Mouse (Mus musculus): Measurements from ENCODE around the gene Pold1.

Gene Pold1

DNA sequence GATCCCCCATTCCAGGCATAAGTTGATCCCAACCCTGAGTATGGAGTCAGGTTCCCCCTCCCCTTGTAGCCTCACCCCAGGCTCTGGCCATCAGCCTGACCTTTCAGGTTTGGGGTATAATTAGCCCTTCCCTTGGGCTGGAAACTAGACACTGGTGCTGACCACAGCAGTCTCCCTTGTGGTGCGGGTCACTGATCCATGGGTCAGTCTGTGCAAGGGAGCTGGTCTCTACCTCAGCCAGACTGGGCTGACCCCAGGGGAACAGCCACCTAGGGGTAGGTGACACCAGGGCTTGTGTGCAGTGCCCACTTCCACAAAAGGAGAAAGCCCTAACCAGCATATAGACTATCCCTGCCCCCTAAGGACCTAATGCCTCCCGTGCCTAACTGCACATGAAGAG lies 25.6 kb downstream of the Pold1 start:
- DNase-seq = no peak

DNA sequence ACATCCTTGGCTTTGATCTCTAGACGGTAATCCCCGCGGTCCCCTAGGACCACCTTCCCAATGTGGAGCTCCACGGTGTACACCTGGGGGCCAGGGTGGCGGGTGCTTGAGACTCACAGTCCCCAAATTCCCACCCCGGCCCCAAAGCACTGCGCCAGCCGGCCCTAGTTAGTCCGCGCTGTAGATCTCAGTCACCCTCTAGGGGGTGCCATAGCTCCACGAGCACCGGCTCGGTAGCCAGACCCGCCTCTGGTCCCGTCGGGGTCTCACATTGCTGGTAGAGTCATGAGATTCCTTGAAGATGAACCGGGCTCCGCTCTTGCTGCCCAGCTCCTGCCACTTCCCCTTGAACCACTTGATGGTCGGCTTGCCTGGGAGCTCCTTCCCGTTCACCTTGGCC lies 26.9 kb downstream of the Pold1 start:
- DNase-seq = peak; percentile 46 to 58

DNA sequence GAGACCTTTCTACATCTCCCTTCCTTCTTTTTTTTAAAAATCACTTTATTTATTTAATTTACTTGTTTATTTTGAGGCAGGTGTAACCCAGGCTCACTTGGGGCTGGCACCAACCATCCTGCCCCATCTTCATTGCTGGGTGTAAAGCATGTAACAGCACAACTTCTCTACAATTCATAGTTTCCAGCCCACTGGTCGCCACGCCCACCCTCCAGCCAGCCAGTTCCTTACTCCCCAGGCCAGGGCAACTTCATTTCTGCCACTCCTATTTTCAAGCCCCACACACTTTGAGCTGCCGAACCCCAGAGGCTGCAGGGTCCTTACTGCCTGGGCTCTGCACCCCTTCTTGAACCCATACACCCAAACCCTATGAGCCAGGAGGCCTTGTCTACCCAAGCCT lies 27.7 kb downstream of the Pold1 start:
- DNase-seq = no peak

DNA sequence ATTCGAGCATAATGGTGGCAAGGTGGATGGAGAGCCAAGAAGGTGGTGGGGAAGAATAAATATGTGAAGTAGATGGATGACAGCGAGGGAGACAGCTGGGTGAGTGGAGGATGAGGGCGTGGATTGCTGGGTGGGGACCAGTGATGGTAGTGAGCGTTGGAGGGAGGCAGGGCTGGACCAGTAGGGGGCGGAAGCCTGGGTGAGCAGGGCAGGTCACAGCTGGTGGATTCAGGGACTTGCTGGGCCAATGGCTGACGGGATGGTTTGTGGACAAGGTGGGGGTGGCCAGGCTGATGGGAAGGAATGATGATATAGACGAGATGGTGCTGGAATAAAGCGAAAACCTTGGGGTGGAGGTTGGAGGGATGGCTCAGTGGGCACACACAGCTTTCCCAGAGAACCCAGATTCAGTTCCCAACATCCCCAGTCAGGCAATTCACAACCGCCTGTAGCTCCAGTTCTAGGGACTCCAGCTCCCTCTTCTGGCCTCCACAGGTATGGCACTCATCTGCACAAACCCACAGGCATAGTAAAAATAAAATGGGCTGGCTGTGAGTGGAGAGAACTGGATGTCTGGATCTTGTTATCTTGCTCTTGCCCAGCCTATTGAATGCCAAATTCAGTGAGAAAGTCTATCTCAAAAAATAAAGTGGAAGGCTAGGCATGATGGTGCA lies 29.3 kb downstream of the Pold1 start:
- DNase-seq = no peak

DNA sequence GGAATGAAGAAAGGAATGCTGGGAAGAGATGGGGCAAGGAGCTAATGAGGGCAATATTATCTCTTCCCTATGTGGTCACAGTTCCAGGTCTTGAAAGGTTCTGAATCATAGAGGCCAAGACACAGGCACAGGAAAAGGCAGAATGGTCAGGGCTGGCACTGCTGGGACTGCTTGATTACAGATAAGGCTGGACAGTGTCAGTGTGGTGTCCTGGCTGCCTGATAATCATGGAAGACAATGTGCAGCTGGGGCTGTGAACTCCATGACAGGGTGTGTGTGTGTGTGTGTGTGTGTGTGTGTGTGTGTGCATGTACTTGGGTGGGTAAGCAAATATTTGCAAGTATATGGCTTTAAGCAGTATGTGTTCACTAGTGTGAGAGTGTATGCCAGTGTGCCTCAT lies 41.2 kb downstream of the Pold1 start:
- DNase-seq = no peak

DNA sequence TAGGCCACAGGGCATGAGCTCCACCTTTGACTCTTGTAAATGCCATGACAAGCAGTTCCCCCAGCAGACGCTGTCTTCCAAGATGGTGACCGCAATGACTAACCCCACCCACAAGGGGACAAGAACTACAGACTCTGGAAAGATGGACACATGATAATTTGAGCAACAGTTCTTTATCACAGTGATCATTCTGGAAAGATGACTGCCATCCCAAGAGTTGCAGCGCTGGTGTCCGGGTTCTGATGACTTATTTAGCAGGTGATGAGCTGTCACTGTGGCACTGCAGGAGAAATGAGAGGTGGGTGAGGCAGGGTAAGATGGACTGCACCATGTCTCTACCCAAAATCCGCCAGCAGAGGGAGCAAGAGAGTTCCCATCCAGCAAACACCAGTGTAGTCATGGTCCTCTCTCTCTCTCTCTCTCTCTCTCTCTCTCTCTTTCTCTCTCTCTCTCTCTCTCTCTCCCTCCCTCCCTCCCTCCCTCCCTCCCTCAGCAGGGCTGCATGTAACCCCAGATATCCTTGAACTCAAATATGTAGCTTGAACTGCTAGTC lies 47.0 kb downstream of the Pold1 start:
- no peak for DNase-seq

DNA sequence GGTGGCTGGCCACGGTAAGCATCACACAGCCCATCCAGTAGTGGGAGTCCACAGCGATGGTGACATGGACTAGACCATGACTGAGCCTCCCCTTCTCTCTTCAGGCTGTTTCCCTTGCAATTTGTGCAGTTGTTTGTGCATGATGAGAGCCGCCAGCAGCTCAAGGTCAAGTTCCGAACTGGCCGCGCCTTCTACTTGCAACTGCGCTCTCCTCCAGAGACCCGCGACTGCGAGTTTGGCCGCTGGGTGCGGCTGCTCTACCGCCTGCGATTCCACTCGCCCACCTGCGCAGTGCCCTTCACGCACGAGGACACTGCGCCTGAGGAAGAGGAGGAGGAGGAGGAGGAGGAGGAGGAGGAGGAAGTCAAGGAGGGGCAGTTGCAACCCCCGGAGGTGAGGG lies 48.6 kb downstream of the Pold1 start:
- no peak for DNase-seq

DNA sequence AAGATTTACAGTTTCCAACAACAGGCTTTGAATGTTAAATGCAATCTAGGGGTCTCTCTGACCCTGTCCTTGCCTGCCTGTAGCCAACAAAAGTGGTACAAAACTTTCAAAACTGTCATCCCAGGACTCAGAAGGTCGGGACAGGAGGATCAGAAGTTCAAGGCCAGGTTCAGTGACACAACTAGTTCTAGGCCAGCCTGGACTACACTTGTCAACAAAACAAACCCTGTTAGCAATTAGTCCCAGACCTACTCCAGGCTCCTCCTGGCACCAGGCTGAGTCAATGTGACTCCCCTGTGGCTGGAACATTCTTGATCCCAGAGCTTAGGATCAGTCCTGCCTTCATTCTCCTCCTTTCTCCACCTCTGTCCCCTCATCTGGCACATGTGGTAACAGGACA lies 49.7 kb downstream of the Pold1 start:
- no peak for DNase-seq

DNA sequence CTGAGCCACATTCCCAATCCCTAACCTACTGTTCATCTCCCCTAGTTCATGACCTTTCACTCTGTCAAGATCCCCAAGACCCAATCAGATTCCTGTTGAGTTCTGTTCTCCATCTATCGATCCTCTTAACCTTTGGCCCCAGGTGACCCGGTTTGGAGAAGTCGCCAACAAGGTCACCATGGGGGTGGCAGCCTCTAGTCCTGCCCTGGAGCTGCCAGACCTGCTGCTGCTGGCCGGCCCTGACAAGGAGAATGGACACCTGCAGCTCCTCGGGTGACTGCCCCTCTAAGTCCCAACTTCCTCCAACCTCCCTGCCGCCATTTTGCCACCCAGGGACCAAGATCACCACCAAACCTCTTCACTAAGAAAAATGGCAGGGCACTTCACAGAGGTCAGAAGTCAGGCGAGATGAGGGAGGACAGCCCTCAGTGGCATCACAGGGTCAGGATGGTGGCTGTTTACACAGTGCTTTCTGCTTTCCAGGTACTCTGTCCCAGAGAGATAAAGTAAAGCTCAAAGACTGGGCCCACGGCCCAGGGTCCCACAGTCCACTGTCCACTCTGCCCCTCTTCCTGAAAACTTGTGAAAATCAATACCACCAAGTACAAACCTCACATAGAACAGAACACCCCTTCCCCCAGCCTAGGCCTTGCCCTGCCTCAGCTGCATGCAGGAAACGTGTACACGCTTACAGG lies 51.1 kb downstream of the Pold1 start:
- DNase-seq = no peak

DNA sequence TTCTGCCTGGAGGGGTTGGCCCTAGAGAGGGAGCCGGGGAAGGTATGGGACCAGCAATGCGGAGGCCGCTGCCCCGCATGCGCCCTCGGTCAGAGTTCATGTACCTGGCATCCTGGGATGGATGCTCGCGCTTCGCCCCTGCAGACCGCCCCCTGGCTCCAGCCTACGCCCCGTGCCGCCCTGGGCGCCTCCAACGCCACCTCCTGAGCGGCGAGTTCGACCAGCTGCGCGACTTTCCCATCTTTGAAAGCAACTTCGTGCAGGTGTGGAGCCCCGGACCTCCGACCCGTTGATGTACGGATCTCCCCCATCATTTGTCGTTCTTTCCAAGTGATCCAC lies 51.9 kb downstream of the Pold1 start:
- no peak for DNase-seq

DNA sequence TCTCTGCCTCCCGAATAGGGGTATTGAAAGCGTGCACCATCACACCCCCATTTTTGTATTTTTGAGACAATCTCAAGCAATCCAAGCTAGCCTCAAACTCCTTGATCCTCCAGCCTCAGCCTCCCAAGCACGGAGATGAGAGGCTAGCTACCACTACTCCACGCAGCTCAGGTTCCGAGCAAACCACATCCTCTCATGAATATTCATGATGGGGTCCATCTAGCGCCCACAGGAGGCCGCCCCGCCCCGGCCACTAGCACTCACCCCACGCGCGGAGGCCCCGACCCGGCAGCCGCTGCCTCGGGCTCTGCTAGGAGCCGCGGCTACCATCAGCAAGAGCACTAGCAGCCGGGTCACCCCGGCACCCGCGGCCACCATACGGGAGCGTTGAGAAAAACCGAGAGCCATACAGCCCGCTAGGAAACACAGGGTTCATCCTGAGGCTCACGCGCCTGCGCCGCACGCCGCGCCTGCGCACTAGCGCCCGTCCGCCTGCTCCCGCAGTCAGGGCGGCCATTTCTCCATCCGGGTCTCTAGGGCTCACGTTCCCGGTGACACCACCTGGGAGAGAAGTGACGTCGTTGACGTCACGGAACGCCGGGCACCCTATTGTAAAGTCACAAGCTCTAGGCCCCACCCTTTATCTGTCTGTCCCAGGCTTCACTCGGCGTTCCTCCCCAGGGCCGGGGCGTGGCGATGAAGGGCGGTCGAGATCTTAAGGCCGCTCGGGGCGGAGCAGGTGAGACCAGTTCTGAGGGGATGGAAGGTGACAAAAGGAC lies 52.5 kb downstream of the Pold1 start, which contains the start of the genes Emc10 and Fam71e1:
Gene Emc10 (minus strand): TSS at position 538 of the 779 bp plus-strand sequence.
Gene Fam71e1 (plus strand): TSS at position 590 of the 779 bp plus-strand sequence.
- peak; percentile 97 to 99 for DNase-seq

DNA sequence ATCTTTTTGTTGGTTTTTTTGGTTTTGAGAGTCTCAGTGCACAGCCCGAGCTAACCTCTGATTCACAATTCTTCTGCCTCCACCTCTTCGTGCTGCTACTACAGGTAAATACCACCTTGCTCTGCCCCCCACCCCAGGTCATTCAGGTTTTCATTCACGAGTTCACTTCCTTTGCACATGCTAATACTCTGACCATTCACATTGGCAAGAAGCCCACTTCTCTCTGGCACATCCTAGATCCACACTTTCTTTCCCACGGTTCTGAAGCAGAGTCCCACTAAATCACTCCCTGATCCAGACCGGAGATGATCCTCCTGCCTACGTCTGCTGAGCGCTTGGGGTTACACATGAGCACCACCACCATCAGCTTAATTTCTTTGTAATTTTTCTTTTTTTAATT lies 53.6 kb downstream of the Pold1 start:
- DNase-seq = no peak

DNA sequence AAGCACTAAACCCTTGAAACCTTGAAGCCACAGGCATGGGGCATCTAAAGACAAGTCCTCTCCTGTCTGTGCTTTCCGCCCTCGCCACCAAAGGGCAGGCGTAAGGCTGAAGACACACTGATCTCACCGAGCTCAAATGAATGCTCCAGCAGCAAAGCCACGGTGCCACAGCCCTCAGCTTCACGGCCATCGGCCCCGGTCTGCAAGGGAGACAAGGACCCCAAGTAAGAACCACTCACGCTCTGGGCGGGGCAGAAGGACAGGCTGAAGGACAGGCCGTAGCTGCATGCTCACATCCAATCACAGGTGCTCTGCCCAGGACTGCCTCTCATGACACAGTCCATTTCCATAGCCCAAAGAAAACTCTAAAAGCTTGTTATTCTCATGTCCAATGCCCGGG lies 54.0 kb downstream of the Pold1 start:
- no peak for DNase-seq

DNA sequence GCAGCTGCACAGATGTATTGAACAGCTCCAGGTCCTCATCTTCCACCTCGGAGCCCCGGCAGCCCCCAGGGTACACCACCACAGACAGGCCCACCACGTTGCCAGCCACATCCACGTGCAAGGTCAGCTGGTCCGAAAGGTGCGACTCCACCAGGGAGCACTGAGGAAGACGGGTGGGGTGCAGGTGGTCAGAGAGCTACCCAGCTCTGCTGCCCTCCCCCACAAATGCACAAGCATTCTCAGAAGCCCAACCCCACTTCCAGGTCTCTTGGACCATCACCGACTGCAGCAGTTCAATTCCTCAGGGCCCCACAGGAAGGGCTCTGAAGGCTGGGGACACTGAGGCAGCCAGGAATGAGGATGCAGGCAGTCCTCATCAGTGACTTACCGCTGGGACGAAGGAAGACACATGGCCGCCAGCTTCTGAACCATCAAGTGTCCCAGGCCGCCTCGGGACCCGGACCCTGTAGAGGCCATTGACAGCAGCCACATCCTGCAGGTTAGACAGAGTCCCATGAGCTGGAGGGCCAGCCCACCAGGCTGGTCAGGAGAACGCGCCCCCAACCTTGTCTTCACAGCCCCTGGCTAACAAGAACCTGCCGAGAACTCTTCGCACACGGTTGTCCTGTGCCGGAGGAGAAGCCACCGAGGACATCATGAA lies 56.4 kb downstream of the Pold1 start:
- no peak for DNase-seq

DNA sequence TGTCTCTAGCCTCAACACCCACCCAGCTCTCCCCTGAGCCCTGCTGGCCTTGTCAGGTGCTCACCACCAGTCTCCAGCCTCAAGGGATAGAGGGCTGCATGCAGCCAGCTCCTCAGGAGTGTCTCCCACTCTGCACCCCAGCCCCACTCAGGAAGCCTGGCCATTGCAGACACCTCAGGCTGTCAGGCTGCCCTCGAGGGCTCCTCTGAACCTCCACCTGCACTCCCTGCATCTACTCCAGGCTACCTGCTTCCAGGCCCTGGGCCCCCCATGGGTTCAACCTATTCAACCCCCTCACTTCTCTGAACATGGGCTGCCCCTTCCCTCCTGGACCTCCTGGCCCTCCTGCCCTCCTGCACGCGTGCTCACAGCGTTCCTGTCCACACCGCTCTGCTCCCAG lies 57.3 kb downstream of the Pold1 start:
- no peak for DNase-seq

DNA sequence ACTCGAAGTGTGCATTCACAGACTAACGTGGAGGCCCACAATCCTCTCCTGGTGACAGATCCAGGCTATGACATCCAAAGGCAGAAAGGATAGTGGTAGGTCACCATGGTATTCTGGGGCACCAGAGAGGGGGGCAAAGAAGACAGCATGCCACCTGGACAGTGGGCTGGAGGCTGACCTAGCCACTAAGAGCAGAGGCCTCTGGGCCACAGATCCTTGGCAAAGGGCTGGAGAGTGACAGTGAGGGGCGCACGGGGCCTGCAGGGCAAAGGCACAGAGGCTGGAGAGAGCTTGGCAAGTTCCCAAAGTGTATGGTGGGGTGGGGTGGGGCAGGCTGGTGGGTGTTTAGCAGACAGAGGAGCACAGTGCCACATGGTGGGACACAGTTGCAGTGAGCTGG lies 58.4 kb downstream of the Pold1 start:
- no peak for DNase-seq

DNA sequence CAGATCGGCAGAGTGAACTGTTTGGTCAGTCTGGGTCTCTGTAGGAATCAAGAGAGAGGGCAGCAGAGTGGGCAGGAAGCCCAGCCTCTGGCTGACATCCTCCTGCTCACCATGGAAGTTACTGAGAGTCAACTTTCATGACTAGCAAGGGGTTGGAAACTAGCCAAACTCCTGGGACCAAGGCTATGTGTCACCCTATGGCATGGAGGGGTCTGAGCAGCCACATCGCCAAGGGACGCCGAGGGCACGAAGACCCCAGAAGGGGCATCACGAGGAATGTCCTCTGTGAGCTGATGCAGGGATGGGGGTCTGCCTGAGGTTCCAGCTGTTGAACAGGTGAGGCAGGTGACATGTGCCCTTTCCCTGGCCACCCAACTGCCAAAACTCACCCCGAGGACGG lies 60.1 kb downstream of the Pold1 start:
- DNase-seq = no peak

DNA sequence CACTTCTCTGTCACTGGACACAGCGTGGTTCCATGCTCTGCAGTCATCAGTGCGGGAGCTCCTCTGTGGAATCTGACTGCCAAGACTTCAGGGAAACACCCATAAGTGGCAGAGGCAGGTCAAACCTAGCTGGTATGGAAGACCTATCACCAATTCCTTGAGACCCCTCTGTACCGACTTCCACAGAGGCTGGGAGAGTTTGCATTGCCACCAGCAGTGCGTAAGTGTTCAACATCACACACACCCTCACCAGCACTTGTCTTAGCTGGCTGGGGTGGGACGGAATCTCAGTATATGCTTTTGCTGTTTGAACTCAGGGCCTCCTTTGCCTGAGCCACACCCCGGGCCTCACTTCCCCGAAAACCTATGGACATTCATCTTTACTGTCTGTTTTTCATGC lies 60.7 kb downstream of the Pold1 start:
- no peak for DNase-seq

DNA sequence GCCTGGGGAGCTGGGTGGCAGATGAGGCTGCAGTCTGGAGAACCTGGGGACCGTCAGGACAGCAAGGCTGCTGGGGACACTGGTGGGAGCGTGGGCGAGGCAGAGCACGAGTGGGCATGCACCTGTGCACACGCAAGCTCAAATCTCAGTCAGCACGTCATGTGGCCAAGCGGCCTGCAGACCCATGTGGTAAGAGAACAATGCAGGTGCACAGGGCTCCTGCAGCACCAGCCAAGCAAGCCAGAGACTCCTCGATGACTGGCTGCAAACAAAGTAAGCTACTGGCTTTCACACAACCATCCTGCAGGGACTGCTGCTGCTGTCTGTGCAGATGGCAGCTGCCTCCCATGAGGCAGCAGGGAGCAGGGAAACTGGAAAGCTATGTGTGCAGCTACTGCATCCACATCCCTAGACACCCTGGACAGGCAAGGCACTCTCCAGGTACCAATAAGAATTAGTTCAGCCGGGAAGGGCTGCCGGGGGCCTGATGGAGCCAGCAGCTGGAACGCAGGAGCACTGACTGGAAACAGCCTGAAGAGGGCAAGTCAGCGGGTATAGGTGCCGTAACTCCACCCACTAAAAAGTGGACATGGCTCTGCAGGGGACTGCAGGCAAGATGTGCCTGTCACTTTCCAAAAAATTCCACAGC lies 61.6 kb downstream of the Pold1 start:
- peak in 1 of 2 experiments; percentile 2 for DNase-seq

DNA sequence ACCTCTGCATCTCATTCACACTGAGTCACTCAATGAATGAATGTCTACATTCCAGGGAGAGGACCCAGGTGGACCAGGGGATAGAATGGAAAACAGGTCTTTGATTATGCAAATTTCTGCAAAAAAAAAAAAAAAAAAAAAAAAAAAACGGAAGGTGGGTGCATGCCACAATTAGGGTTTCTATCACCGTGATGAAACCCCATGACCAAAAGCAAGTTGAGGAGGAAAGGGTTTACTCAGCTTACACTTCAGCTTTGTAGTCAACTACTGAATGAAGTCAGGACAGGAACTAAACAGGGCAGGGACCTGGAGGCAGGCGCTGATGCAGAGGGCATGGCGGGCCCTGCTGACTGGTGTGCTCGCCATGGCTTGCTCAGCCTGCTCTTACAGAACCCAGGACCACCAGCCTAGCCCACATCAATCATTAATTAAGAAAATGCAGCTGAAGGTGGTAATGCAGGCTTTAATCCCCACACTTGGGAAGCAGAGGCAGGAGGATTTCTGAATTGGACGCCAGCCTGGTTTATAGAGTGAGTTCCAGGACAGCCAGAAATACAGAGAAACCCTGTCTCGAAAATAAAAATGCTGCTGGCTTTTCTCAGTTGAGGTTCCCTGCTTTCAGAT lies 63.0 kb downstream of the Pold1 start:
- DNase-seq = no peak

DNA sequence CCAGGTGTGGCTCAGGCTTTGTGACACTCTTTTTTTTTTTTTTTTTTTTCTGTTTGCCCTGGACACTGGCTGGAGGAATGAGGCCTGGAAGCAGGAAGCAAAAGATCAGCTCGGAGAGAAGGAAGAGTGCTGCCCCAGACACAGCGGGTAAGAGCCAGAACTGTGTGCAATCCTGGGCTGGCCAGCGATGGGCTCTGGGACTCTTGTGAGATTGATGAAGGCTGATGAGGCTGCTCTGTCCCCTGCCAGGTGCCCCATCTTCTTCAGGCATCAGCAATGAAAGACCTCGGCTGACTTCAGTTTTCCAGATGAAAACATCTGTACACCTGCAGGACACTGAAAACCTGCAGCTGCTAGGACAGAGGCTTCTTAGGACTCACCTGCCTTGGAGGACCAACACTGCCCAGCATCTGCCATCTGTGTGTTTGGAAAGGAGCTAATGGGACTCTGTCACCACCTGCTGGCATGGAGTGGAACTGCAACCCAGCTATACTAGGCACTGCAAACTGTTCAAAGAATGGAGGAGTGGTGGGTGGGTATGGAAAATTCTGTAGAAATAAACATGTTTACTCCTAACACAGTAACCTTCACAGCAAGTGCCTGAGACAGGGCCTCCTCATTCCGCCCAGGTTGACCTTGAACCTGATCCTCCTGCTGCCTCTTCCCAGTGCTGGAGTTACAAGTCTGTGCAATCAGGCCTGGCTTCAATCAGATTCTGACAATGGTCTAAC lies 63.6 kb downstream of the Pold1 start:
- DNase-seq = peak in 1 of 2 experiments; percentile 51
